Comparison of ENCODE assay signal across 8 mouse cellular contexts in genomic region chr8:91629594-91629993, GRCm38 (mm10).
DNase-seq lines count a peak whose midpoint lies in the region; ATAC-seq lines count a peak whose summit lies in the region.

No protein-coding gene starts in this region.

- 32% methylated on average over 14 of the region's 14 CpGs for WGBS in heart, embryonic 15.5 days

- no peaks in the 10 kb centered on the region for H3K9me3 ChIP-seq in heart, embryonic 15.5 days (replicated peaks)

- no peak; the same call in 1 of the 2 replicates for ATAC-seq in heart, embryonic 15.5 days (replicated peaks; ENCODE audit: insufficient number of reproducible peaks, insufficient read depth, low FRiP score, low read depth)

- H3K4me2 ChIP-seq in heart, embryonic 15.5 days, result peak overlapping the region; percentile 52

- peak overlapping the region; percentile 61 for H3K27ac ChIP-seq in heart, embryonic 15.5 days

- peak overlapping the region; percentile 21; the same call in 1 of the 2 replicates for H3K4me3 ChIP-seq in heart, embryonic 15.5 days

- H3K9ac ChIP-seq in heart, embryonic 15.5 days, result no peak overlapping the region

- H3K4me1 ChIP-seq in heart, embryonic 15.5 days (replicated peaks), result peaks cover 50% of the 10 kb centered on the region

- no peaks in the 10 kb centered on the region for H3K27me3 ChIP-seq in heart, embryonic 15.5 days

- DNase-seq in adrenal gland, postnatal 10 days, result peak; percentile 20
- DNase-seq in adrenal gland, adult 8-10 months, result no peak
- peak; percentile 57 for DNase-seq in brain, adult 2 months (ENCODE audit: low read depth, low spot score)
- DNase-seq in kidney, postnatal 10 days, result peak; percentile 56
- no peak for DNase-seq in right cerebral cortex, postnatal 14 days
- no peak for DNase-seq in B cell, adult 2 months
- no peak for DNase-seq in testis, postnatal 14 days (ENCODE audit: low spot score)

- H3K36me3 ChIP-seq in heart, embryonic 15.5 days, result no peaks in the 10 kb centered on the region

Comparison
In these comparisons a context has a peak if more than half of its experiments do, and no peak if none do; other contexts are left out.
1. DNase-seq: peak in adrenal gland, postnatal 10 days (single experiment), brain, adult 2 months (single experiment) and kidney, postnatal 10 days (single experiment); none in adrenal gland, adult 8-10 months (single experiment), right cerebral cortex, postnatal 14 days (single experiment), B cell, adult 2 months (0 of 2) and testis, postnatal 14 days (single experiment).